Mouse (Mus musculus) stomach, embryonic 14.5 days (tissue): ENCODE data around the gene Rhebl1. TPM values are rescaled to one million over a fixed set of nuclear protein-coding genes. Genes with fewer than 3 reads are reported as not detected.

ENCODE experiments used
- ATAC-seq: fragments of 200-750 bp; cut with Nextera tagmentation; 2 replicates; pipeline ENCODE4 v1.8.0; 2017; ENCODE audit warnings: low read depth, moderate TSS enrichment; ENCODE audit not compliant: insufficient number of reproducible peaks, insufficient read depth, low FRiP score
- H3K27ac ChIP-seq: fragments of 300-500 bp; sonication (generic); 2 replicates; pipeline ENCODE4 v1.5.1; 2014; ENCODE audit warnings: mild to moderate bottlenecking, low read length, moderate library complexity, mixed read lengths
- H3K27me3 ChIP-seq: fragments of 300-500 bp; sonication (generic); 2 replicates; pipeline ENCODE4 v1.6.1; 2014; ENCODE audit warnings: low read length, control low read depth, mixed read lengths; ENCODE audit not compliant: control insufficient read depth, insufficient read depth
- H3K36me3 ChIP-seq: fragments of 300-500 bp; sonication (generic); 2 replicates; pipeline ENCODE4 v1.6.1; 2014; ENCODE audit warnings: mild to moderate bottlenecking, control low read depth, low read length, moderate library complexity, mixed read lengths; ENCODE audit not compliant: control insufficient read depth, insufficient read depth
- H3K4me1 ChIP-seq: fragments of 300-500 bp; sonication (generic); 2 replicates; pipeline ENCODE4 v1.6.1; 2014; ENCODE audit warnings: low read length, control low read depth, mixed read lengths; ENCODE audit not compliant: control insufficient read depth, insufficient read depth
- H3K4me2 ChIP-seq: fragments of 300-500 bp; sonication (generic); replicated peaks from 2 replicates; pipeline ENCODE4 v1.6.1; 2014; ENCODE audit warnings: low read depth, low read length, control low read depth
- H3K4me3 ChIP-seq: fragments of 300-500 bp; sonication (generic); 2 replicates; pipeline ENCODE4 v1.5.1; 2014; ENCODE audit warnings: low read depth, low read length, control low read depth
- H3K9ac ChIP-seq: fragments of 300-500 bp; sonication (generic); replicated peaks from 2 replicates; pipeline ENCODE4 v1.6.1; 2014; ENCODE audit warnings: low read depth, mild to moderate bottlenecking, control low read depth, low read length, moderate library complexity, mixed read lengths
- H3K9me3 ChIP-seq: fragments of 300-500 bp; sonication (generic); 2 replicates; pipeline ENCODE4 v1.6.1; 2016; ENCODE audit warnings: low read depth, low read length, control low read depth; ENCODE audit not compliant: control insufficient read depth
- WGBS: fragments of 180-500 bp; shearing (Covaris S2); extraction: QIAGEN DNeasy Blood & Tissue Kit; methylation state at CpG from one replicate; pipeline ENCODE4 v1.1.7; 2014; 5-methylcytosine and 5-hydroxymethylcytosine counted together
- polyA plus RNA-seq: library from polyadenylated mRNA; unstranded; fragments of >200 nt; fragmentation: Nextera tagmentation; extraction: Ambion mirVana; gene quantifications from 2 replicates; pipeline ENCODE4 v1.2.1, GENCODE M21; 2014

Rhebl1 gene
- polyA plus RNA-seq, 1 experiment from 2014 or later: 8.1 TPM

GRCm38 (mm10) chr15:98864951-98865350 lies 29.4 kb downstream of the Rhebl1 start:
- H3K27ac ChIP-seq: no peak overlapping the region
- ATAC-seq: no peak
- peaks cover 72% of the 10 kb centered on the region for H3K36me3 ChIP-seq
- no peaks in the 10 kb centered on the region for H3K27me3 ChIP-seq
- no peaks in the 10 kb centered on the region for H3K9me3 ChIP-seq
- WGBS: 95% methylated on average over 6 of the region's 6 CpGs
- H3K9ac ChIP-seq: no peak overlapping the region
- no peak overlapping the region for H3K4me2 ChIP-seq
- peaks cover 30% of the 10 kb centered on the region for H3K4me1 ChIP-seq
- H3K4me3 ChIP-seq: no peak overlapping the region

GRCm38 (mm10) chr15:98863451-98863958 lies 30.8 kb downstream of the Rhebl1 start:
- H3K9ac ChIP-seq: no peak overlapping the region
- no peaks in the 10 kb centered on the region for H3K27me3 ChIP-seq
- H3K27ac ChIP-seq: no peak overlapping the region
- WGBS: 83% methylated on average over 12 of the region's 12 CpGs
- H3K36me3 ChIP-seq: peaks cover 81% of the 10 kb centered on the region
- H3K4me1 ChIP-seq: peaks cover 15% of the 10 kb centered on the region
- H3K4me3 ChIP-seq: no peak overlapping the region
- no peak for ATAC-seq
- H3K4me2 ChIP-seq: no peak overlapping the region
- no peaks in the 10 kb centered on the region for H3K9me3 ChIP-seq

GRCm38 (mm10) chr15:98861701-98862410 lies 32.5 kb downstream of the Rhebl1 start:
- 89% methylated on average over 21 of the region's 21 CpGs for WGBS
- Histone ChIP-seq H3K4me2 (no peak overlapping the region), H3K9me3 (no peaks in the 10 kb centered on the region), H3K9ac (no peak overlapping the region), H3K4me3 (no peak overlapping the region), H3K36me3 (peaks cover 97% of the 10 kb centered on the region), H3K27ac (no peak overlapping the region), H3K4me1 (no peaks in the 10 kb centered on the region), H3K27me3 (no peaks in the 10 kb centered on the region)
- ATAC-seq: no peak

- H3K27me3 ChIP-seq: no peaks in the 10 kb centered on the region
- peaks cover 97% of the 10 kb centered on the region for H3K36me3 ChIP-seq
- no peaks in the 10 kb centered on the region for H3K9me3 ChIP-seq
- no peak overlapping the region for H3K27ac ChIP-seq
- no peak overlapping the region for H3K4me3 ChIP-seq
- no peak overlapping the region for H3K4me2 ChIP-seq
- ATAC-seq: no peak
- H3K4me1 ChIP-seq: no peaks in the 10 kb centered on the region
- WGBS: 91% methylated on average over 18 of the region's 18 CpGs
- H3K9ac ChIP-seq: no peak overlapping the region
These were observed 33.4 kb downstream of the Rhebl1 start for GRCm38 (mm10) chr15:98860921-98861320.

GRCm38 (mm10) chr15:98859319-98860043 lies 34.9 kb downstream of the Rhebl1 start:
- 74% methylated on average over 9 of the region's 9 CpGs for WGBS
- Histone ChIP-seq H3K27ac (no peak overlapping the region), H3K9ac (no peak overlapping the region), H3K4me2 (no peak overlapping the region), H3K9me3 (no peaks in the 10 kb centered on the region), H3K4me3 (no peak overlapping the region), H3K36me3 (peaks cover 97% of the 10 kb centered on the region), H3K27me3 (no peaks in the 10 kb centered on the region), H3K4me1 (no peaks in the 10 kb centered on the region)
- ATAC-seq: no peak

GRCm38 (mm10) chr15:98854214-98854613 lies 40.1 kb downstream of the Rhebl1 start:
- WGBS: 82% methylated on average over 16 of the region's 16 CpGs

GRCm38 (mm10) chr15:98853161-98853937 lies 41.0 kb downstream of the Rhebl1 start:
- H3K9me3 ChIP-seq: no peaks in the 10 kb centered on the region
- ATAC-seq: no peak
- no peak overlapping the region for H3K4me3 ChIP-seq
- peaks cover 99% of the 10 kb centered on the region for H3K36me3 ChIP-seq
- no peaks in the 10 kb centered on the region for H3K4me1 ChIP-seq
- H3K4me2 ChIP-seq: no peak overlapping the region
- WGBS: 93% methylated on average over 28 of the region's 28 CpGs
- no peak overlapping the region for H3K27ac ChIP-seq
- no peak overlapping the region for H3K9ac ChIP-seq
- H3K27me3 ChIP-seq: no peaks in the 10 kb centered on the region

More at GRCm38 (mm10) chr15:98854214-98854613, 40.1 kb downstream of the Rhebl1 start:
- no peak for ATAC-seq
- Histone ChIP-seq H3K4me3 (no peak overlapping the region), H3K9ac (no peak overlapping the region), H3K4me1 (no peaks in the 10 kb centered on the region), H3K36me3 (peaks cover 97% of the 10 kb centered on the region), H3K4me2 (no peak overlapping the region), H3K27me3 (no peaks in the 10 kb centered on the region), H3K27ac (no peak overlapping the region), H3K9me3 (no peaks in the 10 kb centered on the region)

- no peak; the same call in 1 of the 2 replicates for ATAC-seq
- no peak overlapping the region for H3K4me3 ChIP-seq
- no peak overlapping the region for H3K9ac ChIP-seq
- no peak overlapping the region for H3K27ac ChIP-seq
- H3K27me3 ChIP-seq: no peaks in the 10 kb centered on the region
- no peaks in the 10 kb centered on the region for H3K9me3 ChIP-seq
- H3K4me2 ChIP-seq: no peak overlapping the region
- 82% methylated on average over 8 of the region's 9 CpGs for WGBS
- H3K4me1 ChIP-seq: no peaks in the 10 kb centered on the region
- peaks cover 99% of the 10 kb centered on the region for H3K36me3 ChIP-seq
These were observed 41.6 kb downstream of the Rhebl1 start for GRCm38 (mm10) chr15:98852733-98853132.
